Mouse (Mus musculus) induced T-regulatory cell, adult 2 months (primary cell): ENCODE measurements around the gene Wdr35.
A peak's percentile ranks its signal among the peaks of the same experiment; 100 is the strongest.

Experiments
- DNase-seq: peaks from one replicate; pipeline ENCODE4 v3.0.0-alpha.2; 2012; ENCODE audit warnings: low read depth

The Wdr35 gene

DNA sequence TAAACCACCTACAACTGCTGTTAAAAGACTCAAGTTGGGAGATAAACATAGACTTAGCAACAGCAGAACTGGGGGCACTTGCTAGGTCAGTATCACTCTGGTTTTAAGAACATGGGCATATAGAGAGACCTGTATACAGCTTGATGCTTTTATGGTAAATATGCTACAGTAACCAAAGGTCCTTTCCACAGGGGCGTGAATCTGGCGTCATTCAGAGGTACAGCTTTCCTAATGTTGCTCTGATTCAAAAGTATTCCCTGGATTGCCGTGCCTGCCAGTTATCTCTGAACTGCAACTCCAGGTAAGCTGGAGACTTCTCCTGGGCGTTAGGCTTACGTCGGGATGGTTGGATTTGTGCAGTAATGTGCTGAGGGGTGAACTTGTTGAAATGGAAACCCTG, 34.1 kb downstream of the Wdr35 start:
- DNase-seq, result no peak

GRCm38 (mm10) chr12:9010311-9010710, 36.6 kb downstream of the Wdr35 start:
- DNase-seq, result no peak

- DNase-seq, result no peak
These were observed 42.7 kb downstream of the Wdr35 start for GRCm38 (mm10) chr12:9016376-9016775.

DNA sequence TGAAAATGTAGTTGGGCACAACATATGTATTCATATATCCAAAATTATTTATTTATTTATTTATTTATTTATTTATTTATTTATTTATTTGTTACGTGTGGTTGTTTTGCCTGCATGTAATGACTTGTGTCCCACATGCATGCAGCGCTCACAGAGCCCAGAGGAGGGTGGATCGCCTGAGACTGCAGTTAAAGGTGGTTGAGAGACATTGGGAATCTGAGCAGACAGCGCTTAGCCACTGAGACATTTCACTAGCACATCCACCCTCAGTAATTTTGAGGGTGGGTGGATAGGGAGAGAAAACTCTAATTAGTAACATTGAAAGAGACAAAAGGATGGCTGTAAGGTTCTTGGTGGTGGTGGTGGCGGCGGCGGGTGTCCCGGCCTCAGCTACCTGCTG, 46.7 kb downstream of the Wdr35 start:
- DNase-seq, result no peak

DNA sequence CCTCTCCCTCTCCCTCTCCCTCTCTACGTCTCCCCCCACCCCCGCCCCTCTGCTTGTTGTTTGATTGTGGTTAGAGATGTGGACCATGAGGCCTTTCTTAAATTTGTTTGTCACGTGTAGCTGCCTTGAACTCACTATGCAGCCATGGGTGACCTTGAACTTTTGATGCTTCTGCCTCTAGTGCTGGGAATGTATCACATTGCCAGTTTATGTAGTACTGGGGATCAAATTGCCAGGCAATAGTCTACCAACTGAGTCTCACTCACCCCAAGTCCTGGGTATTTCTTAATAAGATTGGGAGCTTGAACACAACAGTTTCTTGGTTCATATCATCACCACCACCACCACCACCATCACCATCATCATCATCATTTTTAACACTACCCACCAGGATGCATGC, 47.3 kb downstream of the Wdr35 start:
- no peak for DNase-seq

DNA sequence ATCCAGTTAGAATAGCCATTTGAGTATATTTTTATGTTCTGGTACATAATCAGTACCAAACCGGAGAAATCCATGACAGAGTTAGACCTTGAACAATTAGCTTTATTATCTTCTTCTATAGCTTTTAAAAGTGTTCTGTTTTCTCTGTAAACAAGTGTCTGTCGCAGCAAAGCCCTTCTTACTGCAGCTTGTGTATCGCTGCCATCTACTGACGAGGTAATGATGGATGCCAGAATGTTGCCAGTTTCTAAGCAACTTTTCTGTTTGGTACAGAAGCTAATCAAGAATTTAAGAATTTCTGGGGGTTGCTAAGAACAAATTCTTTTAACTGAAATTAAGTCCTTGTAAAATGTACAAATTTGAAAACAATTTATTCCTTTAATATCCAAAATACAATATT, 49.3 kb downstream of the Wdr35 start:
- peak; percentile 14 for DNase-seq

DNA sequence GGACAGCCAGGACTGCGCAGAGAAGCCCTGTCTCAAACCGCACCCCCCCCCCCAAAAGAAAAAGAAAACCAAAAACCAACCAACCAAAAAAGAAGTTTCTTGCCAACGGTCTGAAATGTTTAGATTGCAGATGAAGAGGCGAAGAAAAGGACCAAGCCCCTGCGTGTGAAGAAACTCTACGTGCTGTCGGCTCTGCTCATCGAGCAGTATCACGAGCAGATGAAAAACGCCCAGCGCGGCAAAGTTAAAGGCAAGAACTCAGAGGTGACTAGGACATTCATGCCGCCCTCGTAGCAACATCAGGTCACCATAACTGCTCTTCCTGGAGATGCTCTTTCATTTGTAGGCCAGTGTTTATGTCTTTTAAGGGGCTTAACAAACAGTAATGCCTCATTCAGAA, 50.4 kb downstream of the Wdr35 start:
- no peak for DNase-seq

DNA sequence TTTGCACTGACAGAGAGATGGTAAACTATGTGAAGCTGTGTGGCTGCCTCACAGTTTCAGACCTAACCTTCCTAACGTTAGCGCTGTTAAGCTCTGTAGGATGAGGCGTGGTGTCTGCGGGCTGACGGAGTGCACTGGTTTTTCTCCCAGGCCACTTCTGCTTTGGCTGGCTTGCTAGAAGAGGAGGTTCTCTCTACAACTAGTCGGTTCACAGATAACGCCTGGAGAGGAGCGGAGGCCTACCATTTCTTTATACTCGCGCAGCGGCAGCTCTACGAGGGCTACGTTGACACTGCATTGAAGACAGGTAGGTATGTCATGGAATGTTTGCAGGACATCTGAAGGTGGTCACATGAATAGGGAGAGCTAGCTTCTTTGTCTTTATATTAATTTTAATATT, 51.0 kb downstream of the Wdr35 start:
- DNase-seq, result no peak

GRCm38 (mm10) chr12:9026843-9027242, 53.2 kb downstream of the Wdr35 start:
- no peak for DNase-seq

DNA sequence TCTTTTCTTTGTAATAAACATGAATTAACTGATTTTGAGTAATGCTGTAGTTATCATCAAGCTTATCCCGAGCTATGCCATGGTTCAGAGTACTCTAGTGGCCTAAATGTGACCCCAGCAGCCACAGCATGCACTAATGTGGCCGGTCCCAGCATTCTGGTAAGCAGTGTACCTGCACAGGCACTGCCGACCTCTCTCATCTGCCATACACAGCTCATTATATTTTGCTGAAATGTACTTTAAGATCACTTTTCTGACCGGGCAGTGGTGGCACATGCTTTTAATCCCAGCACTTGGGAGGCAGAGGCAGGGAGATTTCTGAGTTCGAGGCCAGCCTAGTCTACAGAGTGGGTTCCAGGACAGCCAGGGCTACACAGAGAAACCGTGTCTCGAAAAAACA, 55.1 kb downstream of the Wdr35 start:
- peak; percentile 9 for DNase-seq

- no peak for DNase-seq
These were observed 55.8 kb downstream of the Wdr35 start for GRCm38 (mm10) chr12:9029506-9029887.

GRCm38 (mm10) chr12:9029888-9030723, 56.4 kb downstream of the Wdr35 start, which contains the start of gene Ttc32:
Gene Ttc32 (plus strand): TSS chr12:9029997.
- DNase-seq, result peak; percentile 97

- no peak for DNase-seq
These were observed 57.5 kb downstream of the Wdr35 start for GRCm38 (mm10) chr12:9031166-9031565.

GRCm38 (mm10) chr12:9033140-9033539, 59.4 kb downstream of the Wdr35 start:
- no peak for DNase-seq

DNA sequence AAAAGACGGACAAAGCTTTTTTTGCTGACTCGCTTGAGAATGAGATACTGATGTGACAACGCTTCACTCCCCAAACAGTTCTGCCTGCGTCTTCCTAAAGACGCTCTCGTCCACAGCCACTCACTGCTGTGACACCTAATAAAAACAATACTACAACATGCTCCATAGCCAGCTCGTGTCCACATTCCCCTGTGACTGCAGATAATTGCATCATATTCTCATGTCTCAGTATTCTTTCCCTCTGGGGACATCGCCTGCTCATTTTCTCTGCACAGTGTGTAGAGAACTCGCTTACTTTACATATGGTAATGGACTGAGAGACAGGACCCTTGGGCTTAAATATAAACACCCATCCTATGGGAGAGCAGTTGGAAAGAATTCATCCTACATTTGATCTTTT, 62.7 kb downstream of the Wdr35 start:
- DNase-seq, result no peak

DNA sequence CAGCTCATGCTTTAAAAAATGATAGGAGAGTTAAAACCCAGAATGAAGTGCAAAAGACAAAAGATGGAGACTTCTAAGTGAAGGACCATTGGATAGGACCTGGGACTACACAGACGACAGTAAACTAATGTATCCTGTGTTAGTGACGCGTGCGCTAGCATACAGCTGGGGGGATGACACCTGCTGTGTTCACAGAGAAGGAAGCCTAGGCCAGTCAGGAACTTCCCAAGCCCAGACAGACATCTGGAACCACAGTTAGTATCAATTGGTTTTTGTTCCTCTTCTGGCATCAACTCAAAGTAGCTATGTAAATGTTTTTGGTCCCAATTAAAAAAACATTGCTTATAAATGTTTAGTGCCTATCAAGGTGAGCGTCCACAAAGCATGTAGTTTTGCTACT, 66.5 kb downstream of the Wdr35 start:
- no peak for DNase-seq

DNA sequence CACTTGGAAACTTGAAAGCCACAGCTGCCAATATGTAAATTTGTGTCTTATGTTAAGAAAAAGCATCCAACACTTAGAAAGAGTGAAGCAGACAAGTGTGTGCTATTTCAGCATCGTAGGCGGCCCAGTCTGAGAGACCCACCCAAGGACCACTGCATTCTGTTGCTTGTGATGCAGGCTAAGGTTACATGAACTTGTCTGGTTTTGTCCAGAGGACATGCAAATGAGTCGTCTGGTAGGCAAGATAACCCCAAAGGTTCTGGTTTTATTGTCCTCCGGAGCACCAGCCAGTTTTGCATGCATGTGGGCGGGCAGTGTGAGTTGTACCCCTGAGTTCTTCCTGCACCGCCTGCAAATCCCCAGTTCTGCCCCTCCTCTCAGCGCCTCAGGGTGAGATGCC, 67.0 kb downstream of the Wdr35 start:
- no peak for DNase-seq

GRCm38 (mm10) chr12:9042316-9042715, 68.6 kb downstream of the Wdr35 start:
- no peak for DNase-seq

GRCm38 (mm10) chr12:9042759-9043158, 69.1 kb downstream of the Wdr35 start:
- no peak for DNase-seq

DNA sequence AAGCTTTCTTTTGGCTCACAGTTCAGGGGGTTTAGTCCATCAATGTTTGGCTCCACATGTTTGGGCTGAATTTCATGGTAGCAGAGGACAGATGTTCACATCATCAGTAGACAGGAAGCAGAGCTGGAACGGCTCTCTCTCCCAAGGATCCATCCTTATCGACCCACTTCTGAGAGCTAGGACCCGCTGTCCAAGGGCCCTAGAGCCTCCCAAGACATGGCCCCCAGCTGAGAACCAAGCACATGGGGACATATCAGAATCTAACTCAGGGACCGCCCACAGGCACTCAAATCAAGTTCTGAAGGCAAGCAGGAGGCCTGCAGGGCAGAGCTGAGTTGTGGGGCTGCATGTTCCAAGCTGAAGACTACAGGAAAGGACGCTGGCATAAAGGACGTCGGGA, 71.0 kb downstream of the Wdr35 start:
- DNase-seq, result no peak

DNA sequence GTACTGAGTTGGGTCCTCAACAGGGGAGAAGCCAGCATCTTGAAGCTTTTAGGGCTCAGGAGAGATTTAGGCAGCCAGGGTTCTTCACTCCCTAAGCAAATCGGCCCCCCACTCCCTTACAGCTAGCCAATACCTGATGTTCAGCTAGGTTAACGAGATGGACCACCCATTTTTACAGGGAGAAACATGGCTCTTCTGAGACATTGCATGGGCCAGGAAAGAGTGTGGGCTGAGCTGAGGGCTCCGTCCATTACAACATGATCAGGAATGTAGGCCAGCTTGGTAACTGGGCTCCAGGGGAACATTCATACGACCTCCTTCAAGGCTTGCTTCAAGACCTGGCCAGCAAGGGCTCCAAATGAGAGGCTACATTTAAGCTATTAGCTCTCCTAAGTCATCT, 73.0 kb downstream of the Wdr35 start:
- DNase-seq, result no peak

GRCm38 (mm10) chr12:9048090-9048489, 74.4 kb downstream of the Wdr35 start:
- DNase-seq, result no peak

DNA sequence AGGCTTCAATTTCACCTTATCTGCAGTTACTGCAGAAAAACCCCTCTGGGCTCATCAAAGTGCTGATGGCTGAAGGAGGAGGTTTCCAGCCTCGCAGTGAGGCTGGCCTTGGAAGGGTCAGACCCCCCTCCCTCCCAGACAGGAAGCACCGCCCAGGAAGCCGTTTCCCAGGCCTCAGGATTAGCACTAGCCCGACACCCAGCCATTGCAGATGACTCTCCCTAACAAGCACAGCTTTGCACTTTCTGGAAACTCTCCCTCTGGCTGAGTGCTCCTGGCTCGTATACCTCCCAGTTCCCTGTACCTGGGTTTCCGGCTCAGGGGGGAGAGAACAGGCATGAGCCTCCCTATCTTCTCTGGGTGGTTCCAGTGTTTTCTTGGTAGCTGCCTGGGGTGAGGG, 77.1 kb downstream of the Wdr35 start:
- no peak for DNase-seq
